Mouse (Mus musculus) right cerebral cortex, postnatal 4 days (tissue): ENCODE data around the gene Yap1.

Source experiments
- DNase-seq: peaks from one replicate; pipeline ENCODE4 v3.0.0-alpha.2; 2022

Gene Yap1

DNA sequence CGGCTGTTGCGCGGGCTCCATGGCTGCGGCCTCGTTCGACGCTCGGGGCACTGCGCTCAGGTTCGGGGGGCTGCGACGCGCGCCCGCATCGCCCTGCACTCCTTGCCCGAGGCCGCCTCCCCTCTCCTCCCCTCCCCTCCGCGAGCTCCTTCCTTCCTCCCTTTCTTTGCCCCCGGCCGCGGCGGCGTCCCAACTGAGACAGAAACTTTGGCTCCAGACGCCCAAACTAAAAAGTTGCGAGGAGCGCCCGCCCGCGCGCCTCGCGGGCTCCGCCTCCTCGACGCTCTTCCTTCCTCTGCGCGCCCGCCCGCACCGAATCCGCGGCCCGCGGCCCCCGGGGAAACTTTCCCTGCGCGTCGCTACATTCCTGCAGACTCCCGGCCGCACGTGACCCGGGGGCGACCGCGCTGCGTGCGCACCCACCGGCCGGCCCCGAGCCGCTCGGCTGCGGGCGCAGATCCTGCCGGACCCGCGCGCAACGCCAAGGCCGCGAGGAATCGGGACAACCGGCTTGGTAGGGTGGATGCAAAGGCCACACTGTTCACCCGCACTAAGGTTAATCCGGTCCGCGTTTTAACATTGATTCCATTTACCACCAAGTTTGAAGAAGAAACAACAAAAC is at the start of gene Yap1:
Yap1 (minus strand) TSS at position 227 of the 622 bp plus-strand sequence.
- DNase-seq: peak; percentile 77

DNA sequence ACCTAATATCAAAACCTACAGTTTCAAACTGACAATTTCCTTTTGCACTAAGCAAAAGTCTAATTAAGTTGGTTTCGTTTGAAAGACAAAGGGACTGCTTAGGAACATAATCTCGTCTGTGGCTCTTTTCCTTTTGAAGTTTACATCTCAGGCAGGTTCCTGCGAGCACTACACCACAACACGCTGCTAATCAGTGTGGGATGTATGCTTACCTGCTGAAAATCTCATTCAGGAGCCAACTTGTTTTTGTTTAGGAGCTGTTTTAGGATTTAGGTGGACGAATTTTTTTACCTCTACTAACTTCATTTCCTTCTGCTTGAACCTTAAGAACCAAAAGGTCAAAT is 38.6 kb upstream of the Yap1 start:
- DNase-seq: no peak

DNA sequence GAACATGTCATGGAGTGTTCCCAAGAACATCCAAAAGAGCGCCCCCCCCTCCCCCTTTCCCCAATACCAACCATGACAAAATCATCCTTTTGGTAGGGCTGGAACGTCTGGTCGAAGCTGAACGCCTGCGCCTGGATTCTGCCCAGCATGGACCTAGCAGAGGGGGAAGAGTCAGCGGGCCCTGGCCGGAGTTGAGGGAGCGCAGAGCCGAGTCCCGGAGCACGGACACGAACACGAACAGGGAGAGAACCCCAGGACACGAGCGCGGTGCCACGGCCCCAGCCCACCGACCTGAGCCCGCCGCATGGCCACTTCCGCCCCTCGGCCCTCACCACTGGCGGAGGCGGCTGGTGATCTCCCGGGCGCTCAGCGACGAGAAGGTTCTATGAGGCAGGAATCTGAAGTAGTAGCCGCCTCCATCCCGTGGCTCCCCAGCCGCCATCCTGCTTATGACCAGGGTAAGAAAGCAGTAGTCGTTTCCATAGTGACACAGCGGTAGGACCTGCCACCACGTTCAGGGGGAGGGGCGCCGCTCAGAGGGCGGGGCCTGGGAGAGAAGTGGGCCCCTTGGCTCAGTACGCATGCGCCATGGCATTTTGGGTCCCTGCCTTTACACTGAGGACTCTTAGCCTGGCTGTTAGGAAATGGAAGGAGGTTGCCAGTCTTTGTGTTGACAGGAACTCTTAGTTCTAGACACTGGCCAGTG is 38.1 kb upstream of the Yap1 start, which contains the start of gene Cfap300:
Cfap300 (minus strand) TSS at position 486 of the 706 bp plus-strand sequence.
- DNase-seq: peak; percentile 98

DNA sequence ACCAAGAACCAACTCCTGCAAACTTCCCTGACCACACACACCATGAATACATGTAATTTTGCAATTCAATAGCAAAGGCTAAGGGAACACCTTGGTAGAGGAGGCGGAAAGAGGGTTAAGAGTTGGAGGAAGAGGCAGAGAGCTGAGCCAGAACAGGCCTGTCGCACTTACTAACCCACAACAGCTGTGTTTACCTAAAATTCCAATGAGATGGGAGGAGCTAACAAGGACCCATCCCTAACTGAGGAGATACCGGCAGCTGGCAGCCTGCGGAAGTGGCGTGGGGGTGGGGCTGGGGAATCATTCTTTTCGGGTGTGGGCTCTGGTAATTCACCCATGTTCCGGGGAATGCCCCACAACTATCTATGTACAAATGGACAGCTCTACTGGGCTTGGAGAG is 31.1 kb upstream of the Yap1 start:
- DNase-seq: no peak

DNA sequence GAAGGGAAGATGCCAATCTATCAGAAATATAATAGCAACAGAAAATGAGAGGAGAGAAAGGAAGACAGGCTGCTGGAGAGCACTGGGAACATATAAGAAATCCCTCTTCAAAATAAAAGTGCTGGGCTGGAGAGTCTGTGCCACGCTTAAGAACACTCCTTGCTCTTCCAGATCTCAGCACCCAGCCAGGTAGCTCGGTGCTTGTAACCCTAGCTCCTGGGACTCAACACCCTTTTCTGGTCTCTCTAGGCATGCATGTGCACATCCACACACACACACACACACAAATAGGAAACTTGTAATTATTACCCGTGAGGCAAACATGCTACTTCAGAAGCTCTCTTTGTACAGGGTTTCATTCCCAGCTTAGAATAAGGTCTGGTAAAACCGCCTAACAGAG is 30.7 kb upstream of the Yap1 start:
- DNase-seq: no peak

DNA sequence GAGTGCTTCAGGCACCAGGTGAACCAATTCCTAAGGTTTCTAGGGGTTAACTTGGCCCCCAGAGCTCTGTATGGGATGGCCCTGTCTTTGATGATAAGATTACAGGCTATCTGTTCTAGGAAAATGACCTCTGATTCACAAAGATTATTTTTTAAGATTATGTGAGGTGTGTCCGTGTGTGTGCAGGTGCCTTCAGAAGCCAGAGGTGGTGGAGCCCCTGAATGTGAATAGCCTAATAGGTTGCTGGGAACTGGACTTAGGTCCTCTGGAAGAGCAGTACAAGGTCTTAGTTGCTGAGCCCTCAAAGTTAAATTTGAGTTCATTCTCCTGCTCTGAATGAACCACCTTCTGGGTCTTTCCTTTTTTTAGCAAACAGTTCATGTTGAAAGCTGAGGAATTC is 29.7 kb upstream of the Yap1 start:
- no peak for DNase-seq

DNA sequence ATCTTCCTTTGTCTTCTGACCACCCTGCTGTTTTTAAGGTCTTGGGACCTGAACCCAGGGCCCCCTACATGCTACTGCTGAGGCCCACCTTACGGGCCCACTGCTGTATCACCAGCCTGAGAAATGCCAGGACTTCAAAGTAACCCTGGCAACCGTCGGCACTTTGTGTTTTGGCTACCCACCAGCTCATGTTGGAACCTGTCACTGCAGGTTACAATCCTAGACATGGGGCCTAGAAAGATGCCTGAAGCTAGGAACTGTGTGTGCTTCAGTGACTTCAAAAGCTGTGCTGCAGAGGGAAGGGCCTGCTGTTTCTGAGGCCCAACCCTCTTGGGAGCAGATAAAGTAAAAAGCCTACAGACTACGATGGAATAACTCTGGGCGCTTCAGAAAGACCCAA is 28.5 kb upstream of the Yap1 start:
- DNase-seq: no peak

DNA sequence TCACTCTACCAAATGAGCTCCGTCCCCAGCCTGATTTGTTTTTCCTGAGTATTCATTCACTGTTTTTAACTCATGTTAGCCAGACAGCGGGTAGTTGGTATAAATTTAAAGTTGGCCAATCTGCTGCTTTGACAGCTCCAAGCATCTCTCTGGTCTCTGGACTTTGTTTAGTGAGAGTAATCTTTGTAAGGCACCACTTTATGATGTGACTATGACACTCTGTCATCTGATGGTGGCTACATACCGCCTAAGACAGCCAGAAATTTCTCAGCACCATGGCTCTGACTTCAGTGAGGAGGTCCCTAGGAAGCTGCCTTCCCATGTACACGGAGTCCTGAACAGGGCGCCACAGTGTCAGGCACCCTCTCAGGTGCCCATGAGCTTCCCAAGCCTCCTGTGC is 14.2 kb upstream of the Yap1 start:
- DNase-seq: no peak

DNA sequence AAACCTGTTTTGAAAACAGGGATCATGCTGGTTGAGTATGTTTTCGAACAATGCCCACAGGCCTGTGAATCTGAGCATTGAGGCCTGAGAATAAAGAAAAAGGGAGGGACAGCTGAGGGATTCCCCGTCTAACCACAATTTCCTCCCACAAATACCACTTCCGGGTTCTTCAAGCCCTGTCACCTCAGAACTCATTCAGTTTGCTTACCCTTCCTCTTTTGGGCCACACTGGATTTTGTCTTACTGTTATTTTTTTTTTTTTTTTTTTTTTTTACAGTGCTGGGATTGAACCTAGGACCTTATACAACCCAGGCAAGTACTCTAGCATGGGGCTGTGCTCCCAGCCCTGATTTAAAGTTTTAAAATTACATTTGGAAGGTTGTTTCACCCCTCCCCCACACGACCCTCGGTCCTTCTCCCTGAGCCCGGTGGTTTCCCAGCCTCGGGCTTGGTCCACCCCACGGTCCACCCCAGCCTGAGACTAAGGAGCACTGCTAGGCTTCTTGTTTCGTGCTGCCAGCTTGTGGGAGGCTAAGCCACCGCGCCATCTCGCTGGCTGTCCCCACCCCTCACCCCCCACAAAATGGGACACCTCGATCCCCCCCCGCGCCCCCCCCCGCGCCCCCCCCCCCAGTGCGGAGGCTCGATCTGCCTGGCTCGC is 13.0 kb upstream of the Yap1 start:
- peak; percentile 12 for DNase-seq

DNA sequence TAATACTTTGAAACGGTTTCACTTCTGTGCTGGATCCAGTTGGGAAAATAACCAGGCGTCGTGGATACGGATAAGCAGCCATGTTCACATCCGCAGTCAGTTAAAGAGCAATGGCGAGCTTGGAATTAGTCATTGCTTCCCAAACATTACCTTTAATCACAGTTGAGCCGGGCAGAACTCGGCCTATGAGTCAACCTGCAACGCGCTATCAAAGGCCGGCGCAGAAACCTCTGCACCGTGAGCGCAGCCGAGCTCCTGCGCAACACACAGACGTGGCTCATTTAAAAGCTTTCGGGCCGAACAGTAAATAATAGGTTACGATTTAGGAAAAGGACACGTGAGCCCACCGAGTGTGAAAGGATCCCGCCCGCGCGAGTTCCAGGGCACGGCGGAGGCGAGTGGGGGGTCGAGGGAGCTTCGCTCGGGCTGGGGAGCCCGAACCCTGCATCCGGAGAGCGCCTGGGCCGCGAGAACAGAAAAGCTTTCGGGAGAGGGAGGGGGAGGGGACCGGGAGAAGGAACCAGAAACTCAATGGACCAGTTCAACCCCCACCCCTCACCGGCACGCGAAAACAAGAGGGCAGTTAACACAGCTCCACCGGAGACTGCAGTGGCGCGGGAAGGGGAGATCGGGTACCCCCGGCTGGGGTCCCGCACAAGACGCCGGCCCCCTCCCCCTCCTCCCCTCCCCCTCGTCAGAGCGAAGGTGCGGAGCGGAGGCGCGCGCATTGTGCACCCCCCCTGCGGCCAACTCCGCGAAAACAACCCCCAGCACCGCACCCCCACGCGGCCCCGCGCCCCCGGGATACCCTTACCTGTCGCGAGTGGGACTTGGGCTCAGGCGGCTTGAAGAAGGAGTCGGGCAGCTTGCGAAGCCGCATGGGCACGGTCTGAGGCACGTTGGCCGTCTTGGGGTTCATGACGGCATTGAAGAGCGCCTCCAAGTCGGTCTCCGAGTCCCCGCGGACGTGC is 810 bp downstream of the Yap1 start:
- DNase-seq: peak; percentile 50

DNA sequence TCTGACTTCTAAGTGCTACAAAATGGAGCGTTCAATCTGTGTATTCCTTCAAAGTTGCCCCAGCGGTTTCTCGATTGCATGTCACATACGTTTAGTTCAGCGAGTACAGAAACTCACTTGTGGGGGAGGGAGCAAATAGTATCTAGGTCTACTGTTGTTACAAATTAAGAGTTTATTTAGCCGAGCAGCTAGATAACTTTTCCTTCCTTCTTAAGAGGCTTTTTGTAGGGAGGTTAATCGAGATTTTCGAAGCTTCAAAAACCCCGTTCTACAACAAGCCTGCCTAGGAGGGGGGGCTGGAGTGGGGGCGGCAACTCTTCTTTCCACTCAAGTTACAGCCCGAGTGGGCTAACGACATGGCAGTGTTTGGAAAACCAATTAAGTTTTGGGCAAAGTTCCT is 1.6 kb downstream of the Yap1 start:
- no peak for DNase-seq

DNA sequence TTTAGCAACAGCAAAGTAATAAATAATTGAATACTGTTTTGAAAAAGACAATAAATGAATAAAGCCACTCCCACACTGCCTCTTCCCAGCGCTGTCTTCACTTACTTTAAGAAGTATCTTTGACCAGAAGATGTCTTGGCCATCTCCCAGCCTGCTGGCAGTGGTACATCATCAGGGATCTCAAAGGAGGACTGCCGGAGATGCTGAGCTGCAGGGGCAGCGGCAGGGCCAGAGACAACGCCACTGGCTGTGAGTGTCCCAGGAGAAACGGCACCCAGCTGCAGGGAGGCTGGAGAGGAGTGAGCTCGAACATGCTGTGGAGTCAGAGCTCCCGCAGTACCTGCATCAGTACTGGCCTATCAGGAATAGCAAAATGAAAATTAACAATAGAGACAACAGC is 3.0 kb downstream of the Yap1 start:
- DNase-seq: peak; percentile 9

DNA sequence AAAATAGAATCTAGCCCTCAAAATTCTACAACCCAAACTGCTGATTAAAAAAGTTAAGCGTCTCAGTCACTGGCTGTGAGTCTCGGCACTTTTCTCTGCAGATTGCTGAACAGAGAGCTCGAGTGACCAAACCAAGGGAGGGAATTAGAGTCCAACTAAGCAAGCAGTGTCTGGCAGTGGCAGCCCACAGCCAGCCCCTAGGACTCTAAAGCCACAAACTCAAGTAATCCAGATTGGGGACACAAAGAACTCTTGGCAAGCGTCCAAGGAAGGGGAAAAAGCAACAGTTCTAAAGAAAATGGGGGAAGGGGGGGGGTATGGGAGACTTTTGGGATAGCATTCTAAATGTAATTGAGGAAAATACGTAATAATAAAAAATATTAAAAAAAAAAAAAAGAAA is 10.1 kb downstream of the Yap1 start:
- DNase-seq: no peak

DNA sequence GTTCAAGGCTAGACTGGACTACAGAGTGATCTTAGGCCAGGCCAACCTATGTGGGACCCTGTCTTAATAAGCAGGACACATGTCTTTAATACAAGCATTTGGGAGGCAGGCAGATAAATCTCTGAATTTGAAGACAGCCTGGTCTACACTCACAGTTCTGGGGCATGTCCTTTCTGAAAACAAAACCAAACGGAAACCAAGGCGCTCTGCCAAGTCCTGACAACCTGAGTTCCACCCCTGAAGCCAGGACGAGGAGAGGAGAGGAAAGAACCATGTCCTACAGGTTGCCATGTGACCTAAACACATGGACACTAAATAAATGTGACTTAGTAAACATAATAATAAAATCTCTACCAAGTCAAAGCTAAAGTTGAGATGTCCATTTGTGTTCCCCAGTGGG is 11.7 kb downstream of the Yap1 start:
- no peak for DNase-seq

DNA sequence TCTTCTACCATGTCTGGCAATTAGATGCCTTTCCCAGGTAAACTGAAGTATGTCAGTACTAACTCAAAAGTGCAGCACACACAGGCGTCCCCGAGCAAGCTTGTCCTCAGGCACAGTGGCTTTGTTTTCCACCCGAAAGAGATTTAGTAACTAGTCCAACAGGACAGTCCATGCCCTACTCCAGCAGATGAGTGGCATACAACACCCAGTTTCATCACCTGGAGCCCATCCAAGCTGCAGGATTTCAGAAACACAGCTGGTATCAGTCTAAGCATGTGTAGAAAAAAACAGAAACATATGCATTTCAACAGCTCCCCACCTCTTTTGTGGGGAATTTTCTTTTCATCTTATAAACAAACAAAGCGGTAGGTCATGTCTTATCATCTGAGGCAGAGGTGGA is 13.5 kb downstream of the Yap1 start:
- no peak for DNase-seq

DNA sequence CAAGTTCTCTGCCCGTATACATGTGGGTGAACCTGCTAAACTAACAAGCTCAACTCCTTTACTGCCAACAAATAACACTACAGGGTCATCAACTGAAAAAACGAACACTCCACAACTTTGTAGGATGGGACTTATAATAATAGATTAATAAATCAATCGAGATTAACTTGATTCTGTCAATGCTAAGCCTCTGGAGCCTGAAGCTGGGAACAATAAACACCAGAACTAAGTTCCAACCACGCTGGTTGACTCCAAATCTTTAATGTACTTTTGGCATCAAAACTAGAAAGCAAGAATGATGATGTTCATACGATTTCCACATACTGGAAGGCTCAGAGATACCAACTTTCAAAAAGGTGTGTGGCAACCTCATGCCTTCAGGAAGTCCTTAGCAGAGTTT is 17.3 kb downstream of the Yap1 start:
- no peak for DNase-seq

DNA sequence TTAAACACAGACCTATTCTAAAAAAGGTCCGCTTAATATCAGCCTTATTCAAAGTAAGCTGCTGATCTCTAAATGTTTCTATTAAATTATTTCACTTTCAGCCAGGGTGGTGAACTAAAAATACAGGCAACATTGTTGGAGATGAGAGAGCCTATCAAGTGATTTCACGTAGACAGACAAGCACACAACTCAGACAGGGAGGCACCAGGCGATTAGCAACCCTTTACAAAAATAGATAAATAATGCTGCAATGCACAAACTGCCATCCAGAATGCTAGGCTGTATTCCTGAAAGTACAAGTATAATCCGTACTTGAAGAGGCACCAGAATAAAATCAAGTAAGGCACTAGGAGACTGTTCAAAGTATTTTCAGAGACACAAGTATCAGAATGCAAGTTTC is 20.1 kb downstream of the Yap1 start:
- DNase-seq: no peak

DNA sequence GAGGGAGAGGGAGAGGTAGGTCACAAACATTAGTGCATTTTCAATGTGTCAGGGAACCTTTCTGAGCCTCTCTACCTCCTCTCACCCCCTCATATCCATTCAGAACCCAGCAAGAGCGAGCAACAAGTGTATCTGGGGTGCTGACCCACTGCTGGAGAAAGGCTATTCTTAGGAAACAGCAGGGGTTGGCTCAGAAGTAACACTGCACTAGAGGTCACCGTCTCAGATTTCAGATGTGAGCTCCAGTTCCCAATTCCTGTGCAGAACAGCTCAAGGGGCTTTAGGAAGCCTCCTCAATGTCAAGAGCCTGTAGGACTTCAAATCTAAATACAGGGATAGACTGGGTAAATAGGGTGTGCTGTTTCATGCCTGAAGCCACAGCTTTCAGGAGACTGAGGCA is 20.7 kb downstream of the Yap1 start:
- no peak for DNase-seq

DNA sequence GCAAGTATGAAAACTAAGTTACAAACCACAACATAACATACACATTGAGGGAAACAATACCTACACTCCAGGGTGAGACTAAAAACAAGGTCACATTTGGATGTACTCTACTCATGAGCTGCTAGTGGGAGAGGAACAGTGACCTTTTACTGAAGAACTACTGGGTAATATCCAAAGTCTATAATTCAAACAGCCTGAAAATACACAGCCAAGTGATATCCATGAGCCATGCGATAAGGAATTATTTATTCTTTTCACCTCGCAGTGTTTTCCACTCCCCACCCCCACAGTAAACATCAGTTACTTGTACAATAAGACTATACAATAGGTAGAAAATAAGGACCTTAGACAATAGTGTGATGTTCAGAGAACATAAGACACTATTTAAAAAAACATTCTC is 24.2 kb downstream of the Yap1 start:
- no peak for DNase-seq

DNA sequence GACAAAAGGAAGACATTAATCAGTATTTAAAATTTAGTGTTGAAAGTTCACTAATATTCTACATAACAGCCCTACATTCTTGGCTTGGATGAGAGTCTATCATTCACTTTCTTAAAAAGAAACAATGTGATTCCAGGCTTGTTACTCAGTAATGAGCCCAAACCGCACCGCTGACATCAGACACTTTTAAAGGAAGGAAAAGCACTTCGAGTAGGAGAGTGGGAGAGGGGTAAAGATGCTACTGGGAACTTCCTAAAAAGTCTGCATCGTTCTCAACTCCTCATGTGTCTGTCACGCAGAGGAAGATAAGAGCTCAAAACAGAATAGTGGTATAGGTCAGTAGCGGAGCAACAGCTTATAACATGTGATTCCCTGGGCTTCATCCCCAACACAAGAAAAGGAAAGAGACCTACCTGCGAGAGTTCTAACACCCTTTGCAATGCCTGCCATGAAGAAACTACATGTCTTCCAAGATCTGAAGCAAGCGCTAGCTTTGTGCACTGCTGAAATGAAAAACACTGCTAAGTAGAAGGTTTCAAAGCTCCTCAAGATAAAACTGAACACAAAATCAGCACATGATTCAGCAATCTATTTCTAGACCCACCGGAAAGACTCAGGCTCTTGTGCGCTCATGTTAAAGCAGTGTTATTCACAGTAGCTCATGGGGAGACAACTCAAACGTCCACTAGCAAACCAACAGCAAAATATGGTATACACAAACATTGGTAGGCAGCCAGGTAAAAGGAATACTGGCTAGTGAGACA is 25.1 kb downstream of the Yap1 start:
- no peak for DNase-seq

DNA sequence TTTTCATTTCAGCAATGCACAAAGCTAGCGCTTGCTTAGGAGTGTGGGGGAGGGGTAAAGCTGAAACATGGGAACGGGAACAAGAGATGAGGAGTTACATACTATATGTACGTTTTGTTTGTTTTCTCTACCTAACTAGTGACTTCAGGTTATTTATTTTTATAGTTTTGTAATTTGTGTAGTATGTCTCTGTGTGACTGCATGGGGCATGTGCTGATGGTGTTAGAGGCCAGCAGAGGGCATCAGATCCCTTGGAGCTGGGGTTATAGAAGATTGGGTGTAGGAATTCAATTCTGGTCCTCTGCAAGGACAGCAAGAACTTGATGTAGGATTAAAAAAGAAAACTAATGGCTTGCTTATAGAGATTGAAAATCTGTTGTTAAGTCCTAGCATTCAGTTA is 25.9 kb downstream of the Yap1 start:
- DNase-seq: no peak

DNA sequence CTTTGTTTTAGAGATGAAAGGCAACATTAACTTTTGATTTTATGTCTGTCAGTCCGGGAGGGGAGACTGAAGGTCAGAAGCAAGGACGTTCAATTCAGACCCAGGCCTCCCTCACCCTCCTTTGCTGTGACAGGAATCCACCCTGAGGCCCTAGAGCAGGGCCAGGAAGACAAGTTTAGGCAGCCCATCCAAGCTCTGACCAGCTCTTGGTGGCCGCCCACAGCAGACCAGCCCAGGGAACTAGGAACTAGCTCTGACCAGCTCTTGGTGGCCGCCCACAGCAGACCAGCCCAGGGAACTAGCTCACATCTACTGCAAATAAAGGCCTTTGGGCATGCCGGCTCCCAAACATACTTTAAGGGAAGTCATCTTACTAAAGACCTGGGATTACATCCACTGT is 26.8 kb downstream of the Yap1 start:
- DNase-seq: no peak

DNA sequence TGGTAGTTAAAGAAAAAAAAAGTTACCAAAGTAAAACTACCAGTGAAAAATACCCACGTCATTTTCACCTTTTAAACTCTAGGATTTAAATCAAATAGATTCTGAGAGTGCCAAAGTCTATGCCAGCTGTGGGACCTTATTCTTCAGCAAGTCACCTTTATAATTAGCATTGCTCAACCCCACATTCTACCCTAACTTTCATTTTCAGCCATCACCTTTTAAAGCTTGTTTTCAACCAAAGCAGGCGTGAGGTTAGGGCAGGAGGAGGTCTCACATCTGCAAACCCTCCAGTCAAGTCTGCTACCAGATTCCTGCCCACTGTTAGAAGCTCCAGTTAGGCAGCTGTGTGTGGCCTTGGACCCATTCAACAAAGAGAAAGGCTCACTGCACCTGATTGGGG is 32.4 kb downstream of the Yap1 start:
- no peak for DNase-seq
